Mouse (Mus musculus): Measurements from ENCODE around the gene Itgad.

- TF ChIP-seq CTCF (IDR thresholded peaks at IDR 0.05; ENCODE audit: low read depth) = no peak
- TF ChIP-seq EP300 (IDR thresholded peaks at IDR 0.05; ENCODE audit: low read depth) = no peak
Observed at GRCm38 (mm10) chr7:128180126-128180525, 25.9 kb downstream of the Itgad start.

Measured in heart, postnatal 0 days (tissue).